Mouse (Mus musculus) neural tube, embryonic 15.5 days (tissue): ENCODE measurements around the gene Cercam. TPM values are rescaled to one million over a fixed set of nuclear protein-coding genes. Genes with fewer than 3 reads are reported as not detected.
"Not testable (repeated sequence)": the region's sequence is repeated elsewhere in the genome, so short reads cannot be mapped to it uniquely, and the experiment has no call there.

ENCODE experiments used
- ATAC-seq: fragments of 200-750 bp; cut with Nextera tagmentation; 2 replicates; pipeline ENCODE4 v1.8.0; 2017; ENCODE audit warnings: mild to moderate bottlenecking, moderate TSS enrichment, moderate library complexity; ENCODE audit not compliant: low FRiP score
- H3K27ac ChIP-seq: fragments of 300-500 bp; sonication (generic); replicated peaks from 2 replicates; pipeline ENCODE4 v1.5.1; 2015; ENCODE audit warnings: mild to moderate bottlenecking, inconsistent platforms
- H3K27me3 ChIP-seq: fragments of 300-500 bp; sonication (generic); replicated peaks from 2 replicates; pipeline ENCODE4 v1.6.1; 2015; ENCODE audit warnings: inconsistent platforms
- H3K36me3 ChIP-seq: fragments of 300-500 bp; sonication (generic); 2 replicates; pipeline ENCODE4 v1.6.1; 2015; ENCODE audit warnings: inconsistent platforms
- H3K4me1 ChIP-seq: fragments of 300-500 bp; sonication (generic); 2 replicates; pipeline ENCODE4 v1.6.1; 2015; ENCODE audit warnings: inconsistent platforms
- H3K4me2 ChIP-seq: fragments of 300-500 bp; sonication (generic); 2 replicates; pipeline ENCODE4 v1.6.1; 2015; ENCODE audit warnings: inconsistent platforms, mild to moderate bottlenecking, moderate library complexity
- H3K4me3 ChIP-seq: fragments of 300-500 bp; sonication (generic); replicated peaks from 2 replicates; pipeline ENCODE4 v1.5.1; 2015; ENCODE audit warnings: mild to moderate bottlenecking, inconsistent platforms
- H3K9ac ChIP-seq: fragments of 300-500 bp; sonication (generic); replicated peaks from 2 replicates; pipeline ENCODE4 v1.6.1; 2015; ENCODE audit warnings: mild to moderate bottlenecking, inconsistent platforms
- H3K9me3 ChIP-seq: fragments of 300-500 bp; sonication (generic); replicated peaks from 2 replicates; pipeline ENCODE4 v1.6.1; 2016; ENCODE audit warnings: inconsistent platforms
- WGBS: fragments of 180-500 bp; shearing (Covaris S2); methylation state at CpG from one replicate; pipeline ENCODE4 v1.1.7; 2015; ENCODE audit warnings: mixed read lengths; 5-methylcytosine and 5-hydroxymethylcytosine counted together
- polyA plus RNA-seq: library from polyadenylated mRNA; unstranded; fragments of >200 nt; fragmentation: Nextera tagmentation; extraction: Ambion mirVana; gene quantifications from 2 replicates; pipeline ENCODE4 v1.2.1, GENCODE M21; 2015

Cercam gene
- polyA plus RNA-seq, 1 experiment from 2014 or later: 25.8 TPM

DNA sequence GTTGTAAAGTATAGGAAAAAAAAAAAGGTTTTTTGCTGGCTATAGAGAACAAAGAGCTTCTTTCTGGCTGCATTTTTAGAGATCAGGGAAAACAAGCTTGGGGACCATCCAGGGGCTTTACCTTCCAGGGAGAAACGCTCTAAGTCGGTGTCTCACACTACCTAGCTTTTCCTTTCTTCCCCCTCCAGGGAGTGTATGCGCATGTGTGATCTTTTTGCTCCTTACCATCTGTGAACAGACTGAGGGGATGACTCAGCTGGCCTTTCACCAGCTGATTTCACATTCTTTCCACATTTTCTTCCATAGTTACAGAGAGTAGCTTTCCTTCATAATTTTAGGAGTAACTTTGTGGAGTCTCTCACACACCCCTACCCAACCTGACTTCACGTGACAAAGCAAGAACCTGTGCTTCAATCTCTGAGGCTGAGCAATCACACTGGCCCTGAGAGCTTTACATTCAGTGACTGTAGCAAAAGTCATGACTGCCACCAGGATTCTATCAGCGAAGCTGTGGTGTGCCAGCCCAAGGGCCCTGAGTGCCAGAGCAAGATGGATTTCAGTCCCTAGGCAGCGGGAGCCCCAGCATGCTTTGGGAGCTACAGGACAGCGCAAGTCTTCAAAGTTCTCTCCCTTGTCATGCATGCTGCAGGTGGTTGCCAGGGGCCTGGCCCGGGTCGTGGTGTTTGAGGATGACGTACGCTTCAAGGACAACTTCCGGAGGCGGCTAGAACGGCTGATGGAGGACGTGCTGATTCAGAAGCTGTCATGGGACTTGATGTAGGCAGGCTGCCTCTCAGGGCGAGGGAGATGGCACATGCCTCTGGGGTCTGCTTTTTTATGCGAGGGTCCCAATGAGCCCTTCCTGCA, 11.2 kb downstream of the Cercam start:
- Histone ChIP-seq H3K36me3 (peaks cover 13% of the 10 kb centered on the region), H3K9me3 (no peaks in the 10 kb centered on the region), H3K4me2 (no peak overlapping the region), H3K4me3 (no peak overlapping the region), H3K4me1 (no peaks in the 10 kb centered on the region), H3K27ac (no peak overlapping the region), H3K9ac (no peak overlapping the region), H3K27me3 (no peaks in the 10 kb centered on the region)
- 75% methylated on average over 17 of the region's 17 CpGs for WGBS
- no peak for ATAC-seq

- H3K27me3 ChIP-seq, H3K9ac ChIP-seq, ATAC-seq, H3K9me3 ChIP-seq, H3K27ac ChIP-seq, H3K4me3 ChIP-seq, H3K36me3 ChIP-seq, H3K4me2 ChIP-seq: not testable (repeated sequence)
- 88% methylated on average over 9 of the region's 9 CpGs for WGBS
- H3K4me1 ChIP-seq: peaks cover 22% of the 10 kb centered on the region
Measured at GRCm38 (mm10) chr2:29886659-29887292, 17.8 kb downstream of the Cercam start.

DNA sequence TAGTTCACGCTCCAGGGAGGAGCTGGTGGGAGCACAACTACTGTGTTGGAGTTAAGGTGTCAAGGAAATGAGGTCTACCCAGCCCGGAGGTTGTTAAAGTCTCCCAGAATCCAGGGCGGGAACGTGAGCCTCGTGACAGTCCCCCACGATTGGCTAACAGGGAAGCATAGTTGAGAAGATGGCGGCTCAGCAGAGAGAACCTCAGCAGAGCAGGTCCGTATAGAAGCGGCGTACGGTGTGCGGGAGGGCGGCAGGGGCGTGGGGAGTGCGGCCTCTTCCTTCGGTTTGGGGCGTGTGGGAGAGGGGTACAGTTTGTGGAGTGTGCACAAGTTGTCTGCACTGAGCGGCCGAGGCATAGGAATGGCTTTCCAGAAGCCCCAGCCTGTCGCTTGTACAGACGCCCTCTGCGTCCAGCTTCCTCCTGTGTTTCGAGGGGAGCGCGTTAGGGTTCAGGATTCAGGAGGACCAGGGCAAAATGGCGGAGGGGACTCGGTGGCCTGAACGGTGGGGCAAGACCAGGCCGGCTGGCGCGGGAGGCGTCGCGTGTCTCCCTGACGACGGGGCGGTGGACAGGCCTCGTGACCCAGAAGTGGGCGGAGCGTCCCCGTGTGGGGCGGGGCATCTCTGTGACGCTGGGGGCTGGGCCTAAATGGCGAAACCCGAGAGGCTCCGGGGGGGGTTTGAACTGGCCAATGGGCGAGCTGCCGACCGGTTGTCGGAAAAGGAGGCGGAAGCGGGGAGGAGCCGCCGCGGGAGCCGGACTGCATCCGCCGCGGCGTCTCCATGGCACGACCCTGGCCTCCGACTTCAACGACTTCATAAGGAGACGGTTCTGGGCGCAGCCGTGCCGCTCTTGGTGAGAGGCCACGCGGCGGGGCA, 20.3 kb downstream of the Cercam start, which contains the start of gene Odf2:
TSS of gene Odf2 (plus strand) at position 156 of the 879 bp plus-strand sequence.
- H3K36me3 ChIP-seq: peaks cover 25% of the 10 kb centered on the region
- peak within 1 kb of the TSS; percentile 67 for H3K4me3 ChIP-seq
- peaks cover 25% of the 10 kb centered on the region for H3K4me1 ChIP-seq
- no peaks in the 10 kb centered on the region for H3K9me3 ChIP-seq
- peak within 1 kb of the TSS; percentile 97 for H3K4me2 ChIP-seq
- peak within 1 kb of the TSS; percentile 71 for H3K9ac ChIP-seq
- peak; percentile 93 for ATAC-seq
- H3K27me3 ChIP-seq: no peaks in the 10 kb centered on the region
- H3K27ac ChIP-seq: peak within 1 kb of the TSS; percentile 86
- 2% methylated on average over 61 of the region's 70 CpGs for WGBS

DNA sequence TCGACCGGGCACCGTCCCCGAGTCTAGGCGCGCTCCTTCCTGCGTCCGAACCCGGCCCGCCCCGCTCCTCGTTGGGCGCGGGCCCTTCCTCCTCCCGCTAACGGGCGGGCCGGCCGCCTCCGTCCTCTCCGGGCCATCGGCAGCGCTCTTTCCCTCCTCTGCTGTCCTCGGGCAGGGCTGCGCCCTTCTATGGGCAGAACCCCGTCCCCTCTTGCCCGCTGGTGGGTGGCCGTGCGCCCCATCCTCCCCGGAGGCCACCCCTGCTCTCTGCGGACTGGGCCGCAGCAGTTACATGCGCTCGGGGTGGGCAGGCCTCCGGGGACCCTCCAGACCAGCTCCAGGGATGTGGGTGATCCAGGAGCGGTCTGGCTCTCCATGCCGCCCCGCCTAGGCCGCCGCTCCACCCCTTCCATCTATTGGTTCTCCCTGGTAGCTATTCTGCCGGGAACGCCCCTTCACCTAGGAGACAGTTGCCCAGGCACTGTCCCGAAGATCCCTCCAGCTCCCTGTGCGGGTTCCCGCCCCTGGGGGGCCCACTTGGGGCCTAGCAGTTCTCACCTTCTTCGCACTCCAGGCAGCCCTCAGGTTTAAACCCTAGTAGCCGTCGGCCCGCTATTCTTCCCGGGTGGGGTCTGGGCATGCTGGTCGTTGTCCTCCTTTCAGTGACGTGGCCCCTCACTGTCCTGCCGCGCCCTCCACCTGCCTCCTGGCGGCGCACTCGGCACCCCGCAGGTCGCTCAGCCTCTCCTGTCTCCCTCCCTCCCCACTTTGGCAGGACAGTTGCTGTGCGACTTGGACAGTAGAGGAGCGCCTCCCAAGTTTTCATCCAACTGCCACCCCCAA, 21.2 kb downstream of the Cercam start:
- peak overlapping the region; percentile 71 for H3K9ac ChIP-seq
- peak; percentile 89 for ATAC-seq
- WGBS: under 1% methylated on average over 59 of the region's 61 CpGs
- H3K27me3 ChIP-seq: no peaks in the 10 kb centered on the region
- H3K4me1 ChIP-seq: peaks cover 25% of the 10 kb centered on the region
- H3K9me3 ChIP-seq: no peaks in the 10 kb centered on the region
- H3K36me3 ChIP-seq: peaks cover 34% of the 10 kb centered on the region
- H3K4me3 ChIP-seq: peak overlapping the region; percentile 67
- peak overlapping the region; percentile 97 for H3K4me2 ChIP-seq
- H3K27ac ChIP-seq: peak overlapping the region; percentile 86

DNA sequence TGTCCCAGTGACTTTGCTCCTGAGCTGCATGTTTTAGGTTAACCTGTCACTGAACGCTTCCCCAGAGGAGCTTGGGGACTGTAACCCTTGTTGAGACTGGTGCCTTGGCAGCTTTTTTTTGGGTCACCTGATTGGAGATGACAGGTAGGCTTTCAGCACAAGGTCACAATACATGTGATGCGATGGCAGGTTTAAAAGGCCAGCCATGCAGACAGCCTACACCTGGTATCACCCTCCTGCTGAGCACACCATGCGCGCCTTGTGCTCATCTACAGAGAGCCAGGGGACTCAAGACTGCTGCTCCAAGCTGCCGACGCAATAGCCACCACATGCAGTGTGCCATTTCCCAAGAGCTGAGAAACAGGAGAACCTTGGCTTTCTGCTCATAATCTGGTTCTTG, 22.8 kb downstream of the Cercam start:
- no peak overlapping the region; the same call in 1 of the 2 replicates for H3K4me2 ChIP-seq
- 94% methylated on average over 6 of the region's 6 CpGs for WGBS
- no peaks in the 10 kb centered on the region for H3K27me3 ChIP-seq
- H3K36me3 ChIP-seq: peaks cover 47% of the 10 kb centered on the region
- H3K4me1 ChIP-seq: peaks cover 25% of the 10 kb centered on the region
- H3K9ac ChIP-seq: no peak overlapping the region
- H3K27ac ChIP-seq: 0 out of 2 replicates have a peak overlapping the region, but pooled peaks have one; percentile 86
- no peak for ATAC-seq
- H3K4me3 ChIP-seq: no peak overlapping the region
- no peaks in the 10 kb centered on the region for H3K9me3 ChIP-seq

GRCm38 (mm10) chr2:29896071-29896470, 27.1 kb downstream of the Cercam start:
- ATAC-seq: no peak
- H3K9me3 ChIP-seq: no peaks in the 10 kb centered on the region
- 89% methylated on average over 1 of the region's 1 CpGs for whole genome bisulfite sequencing
- H3K9ac ChIP-seq: no peak overlapping the region
- H3K27me3 ChIP-seq: no peaks in the 10 kb centered on the region
- no peak overlapping the region for H3K4me3 ChIP-seq
- H3K27ac ChIP-seq: no peak overlapping the region
- peaks cover 90% of the 10 kb centered on the region for H3K36me3 ChIP-seq
- H3K4me1 ChIP-seq: peaks cover 10% of the 10 kb centered on the region
- H3K4me2 ChIP-seq: no peak overlapping the region

- 91% methylated on average over 2 of the region's 2 CpGs for WGBS
Measured at GRCm38 (mm10) chr2:29897366-29897765, 28.4 kb downstream of the Cercam start.

DNA sequence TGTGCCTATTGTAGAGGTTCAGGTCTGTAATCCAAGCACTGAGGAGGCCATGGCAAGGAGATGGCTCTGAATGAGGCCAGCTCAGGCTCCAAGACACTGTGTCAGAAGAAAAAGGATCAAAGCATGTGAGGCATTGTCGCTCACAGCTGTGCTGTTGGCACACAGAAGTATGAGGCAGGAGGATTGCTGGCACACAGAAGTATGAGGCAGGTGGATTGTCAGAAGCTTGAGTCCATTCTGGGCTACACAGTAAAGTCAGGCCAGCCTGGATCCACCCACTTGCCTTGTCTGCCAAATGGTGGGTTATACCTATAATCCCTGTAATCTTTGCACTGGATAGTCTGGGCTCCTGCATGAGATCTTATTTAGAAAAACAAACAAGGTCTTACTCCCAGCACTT, 29.1 kb downstream of the Cercam start:
- Histone ChIP-seq H3K36me3 (peaks cover 96% of the 10 kb centered on the region), H3K4me3 (no peak overlapping the region), H3K27me3 (no peaks in the 10 kb centered on the region), H3K9me3 (no peaks in the 10 kb centered on the region), H3K4me1 (no peaks in the 10 kb centered on the region), H3K4me2 (no peak overlapping the region), H3K27ac (no peak overlapping the region), H3K9ac (no peak overlapping the region)
- 86% methylated on average over 1 of the region's 1 CpGs for WGBS
- ATAC-seq: no peak

More at GRCm38 (mm10) chr2:29897366-29897765, 28.4 kb downstream of the Cercam start:
- ATAC-seq: no peak
- Histone ChIP-seq H3K9ac (no peak overlapping the region), H3K4me2 (no peak overlapping the region), H3K9me3 (no peaks in the 10 kb centered on the region), H3K4me1 (no peaks in the 10 kb centered on the region), H3K27ac (no peak overlapping the region), H3K4me3 (no peak overlapping the region), H3K27me3 (no peaks in the 10 kb centered on the region), H3K36me3 (peaks cover 96% of the 10 kb centered on the region)

- H3K4me1 ChIP-seq: no peaks in the 10 kb centered on the region
- H3K9ac ChIP-seq: no peak overlapping the region
- no peaks in the 10 kb centered on the region for H3K27me3 ChIP-seq
- peaks cover 98% of the 10 kb centered on the region for H3K36me3 ChIP-seq
- no peak overlapping the region for H3K4me3 ChIP-seq
- H3K4me2 ChIP-seq: no peak overlapping the region
- H3K9me3 ChIP-seq: no peaks in the 10 kb centered on the region
- H3K27ac ChIP-seq: no peak overlapping the region
- ATAC-seq: no peak
- WGBS: 95% methylated on average over 10 of the region's 10 CpGs
Measured at GRCm38 (mm10) chr2:29902194-29902593, 33.2 kb downstream of the Cercam start.

- H3K27me3 ChIP-seq, H3K4me3 ChIP-seq, H3K4me2 ChIP-seq, H3K4me1 ChIP-seq, H3K27ac ChIP-seq, ATAC-seq, H3K9ac ChIP-seq, H3K9me3 ChIP-seq: not testable (repeated sequence)
- peaks cover 79% of the 10 kb centered on the region for H3K36me3 ChIP-seq
- WGBS: 81% methylated on average over 2 of the region's 2 CpGs
Measured at GRCm38 (mm10) chr2:29908171-29908570, 39.2 kb downstream of the Cercam start.

GRCm38 (mm10) chr2:29910042-29910441, 41.1 kb downstream of the Cercam start:
- Histone ChIP-seq H3K4me2 (no peak overlapping the region), H3K9ac (no peak overlapping the region), H3K36me3 (peaks cover 78% of the 10 kb centered on the region), H3K27ac (no peak overlapping the region), H3K27me3 (no peaks in the 10 kb centered on the region), H3K4me3 (no peak overlapping the region), H3K9me3 (no peaks in the 10 kb centered on the region), H3K4me1 (no peaks in the 10 kb centered on the region)
- ATAC-seq: no peak
- 93% methylated on average over 2 of the region's 2 CpGs for WGBS
